Mouse (Mus musculus): ENCODE results near the gene Apoe.

The Apoe gene

GRCm38 (mm10) chr7:19715239-19716054 lies 16.5 kb upstream of the Apoe start, which contains the start of gene Tomm40:
TSS of gene Tomm40 (minus strand) at chr7:19715438.
- DNase-seq: peak; percentile 100

GRCm38 (mm10) chr7:19714836-19715235 lies 15.8 kb upstream of the Apoe start:
- peak; percentile 78 for DNase-seq

GRCm38 (mm10) chr7:19713598-19713997 lies 14.6 kb upstream of the Apoe start:
- DNase-seq: peak; percentile 53

- peak; percentile 52 for DNase-seq
Observed at GRCm38 (mm10) chr7:19713196-19713595, 14.2 kb upstream of the Apoe start.

GRCm38 (mm10) chr7:19712414-19712813 lies 13.4 kb upstream of the Apoe start:
- DNase-seq: no peak

GRCm38 (mm10) chr7:19710650-19711049 lies 11.7 kb upstream of the Apoe start:
- DNase-seq: no peak

- DNase-seq: no peak
Observed at GRCm38 (mm10) chr7:19705271-19705670, 6.3 kb upstream of the Apoe start.

GRCm38 (mm10) chr7:19704475-19704874 lies 5.5 kb upstream of the Apoe start:
- no peak for DNase-seq

- no peak for DNase-seq
Observed at GRCm38 (mm10) chr7:19702859-19703555, 4.0 kb upstream of the Apoe start.

GRCm38 (mm10) chr7:19701069-19701761 lies 2.2 kb upstream of the Apoe start:
- DNase-seq: no peak

- DNase-seq: no peak
Observed at GRCm38 (mm10) chr7:19700299-19701068, 1.5 kb upstream of the Apoe start.

GRCm38 (mm10) chr7:19699827-19700148 lies 800 bp upstream of the Apoe start:
- no peak for DNase-seq

- DNase-seq: no peak
Observed at GRCm38 (mm10) chr7:19697949-19698906, 760 bp downstream of the Apoe start.

- DNase-seq: no peak
Observed at GRCm38 (mm10) chr7:19696336-19696873, 2.6 kb downstream of the Apoe start.

- no peak for DNase-seq
Observed at GRCm38 (mm10) chr7:19695881-19696280, 3.1 kb downstream of the Apoe start.

- no peak for DNase-seq
Observed at GRCm38 (mm10) chr7:19695213-19695594, 3.8 kb downstream of the Apoe start.

- DNase-seq: no peak
Observed at GRCm38 (mm10) chr7:19694336-19695212, 4.4 kb downstream of the Apoe start.

- no peak for DNase-seq
Observed at GRCm38 (mm10) chr7:19693421-19693820, 5.6 kb downstream of the Apoe start.

GRCm38 (mm10) chr7:19691873-19692865 lies 6.8 kb downstream of the Apoe start, which contains the start of gene Apoc1:
TSS of gene Apoc1 (minus strand) at chr7:19692660.
- no peak for DNase-seq

All from cerebellum, adult 9-10 months (tissue).